Mouse (Mus musculus) telencephalon, adult 2 months (tissue): ENCODE results near the gene Myo16.

Source experiments
- DNase-seq: peaks from one replicate; pipeline ENCODE4 v3.0.0-alpha.2; 2011; ENCODE audit warnings: low read depth, low spot score

Myo16 gene

GRCm38 (mm10) chr8:10613371-10613770 lies 459.7 kb downstream of the Myo16 start:
- DNase-seq = no peak

GRCm38 (mm10) chr8:10619689-10620088 lies 466.0 kb downstream of the Myo16 start:
- no peak for DNase-seq

- DNase-seq = no peak
Measured at GRCm38 (mm10) chr8:10625262-10625661, 471.6 kb downstream of the Myo16 start.

- no peak for DNase-seq
Measured at GRCm38 (mm10) chr8:10628725-10629124, 475.0 kb downstream of the Myo16 start.

- no peak for DNase-seq
Measured at GRCm38 (mm10) chr8:10629862-10630261, 476.2 kb downstream of the Myo16 start.

GRCm38 (mm10) chr8:10631006-10631405 lies 477.3 kb downstream of the Myo16 start:
- no peak for DNase-seq

GRCm38 (mm10) chr8:10632603-10633002 lies 478.9 kb downstream of the Myo16 start:
- DNase-seq = no peak

- DNase-seq = no peak
Measured at GRCm38 (mm10) chr8:10633360-10634140, 479.8 kb downstream of the Myo16 start.

- DNase-seq = no peak
Measured at GRCm38 (mm10) chr8:10634421-10634820, 480.7 kb downstream of the Myo16 start.

GRCm38 (mm10) chr8:10638871-10639270 lies 485.2 kb downstream of the Myo16 start:
- DNase-seq = no peak

GRCm38 (mm10) chr8:10640176-10640810 lies 486.6 kb downstream of the Myo16 start:
- no peak for DNase-seq

GRCm38 (mm10) chr8:10640859-10641258 lies 487.1 kb downstream of the Myo16 start:
- no peak for DNase-seq

GRCm38 (mm10) chr8:10641343-10641742 lies 487.6 kb downstream of the Myo16 start:
- DNase-seq = no peak

- DNase-seq = no peak
Measured at GRCm38 (mm10) chr8:10643244-10643643, 489.5 kb downstream of the Myo16 start.

- no peak for DNase-seq
Measured at GRCm38 (mm10) chr8:10644481-10644880, 490.8 kb downstream of the Myo16 start.

- DNase-seq = no peak
Measured at GRCm38 (mm10) chr8:10645740-10646139, 492.0 kb downstream of the Myo16 start.

- DNase-seq = peak; percentile 10
Measured at GRCm38 (mm10) chr8:10646485-10646884, 492.8 kb downstream of the Myo16 start.

- no peak for DNase-seq
Measured at GRCm38 (mm10) chr8:10651546-10652315, 498.0 kb downstream of the Myo16 start.

GRCm38 (mm10) chr8:10653282-10653681 lies 499.6 kb downstream of the Myo16 start:
- no peak for DNase-seq

GRCm38 (mm10) chr8:10654922-10655518 lies 501.3 kb downstream of the Myo16 start:
- DNase-seq = no peak

- DNase-seq = no peak
Measured at GRCm38 (mm10) chr8:10663770-10664470, 510.2 kb downstream of the Myo16 start.
